Mouse (Mus musculus): ENCODE results near the gene Tubb4a.

GRCm38 (mm10) chr17:57094222-57094621 is 6.6 kb upstream of the Tubb4a start:
- TF ChIP-seq CTCF (IDR thresholded peaks at IDR 0.05; ENCODE audit: borderline replicate concordance, extremely low read depth, insufficient read depth, insufficient read length) = no peak
- no peak for TF ChIP-seq POLR2A (IDR thresholded peaks at IDR 0.05; ENCODE audit: borderline replicate concordance, extremely low read depth, insufficient read depth, insufficient read length, poor library complexity, severe bottlenecking)

All from brain, embryonic 14.5 days (tissue).